Mouse (Mus musculus): Measurements from ENCODE around the gene Adprm. TPM values are rescaled to one million over a fixed set of nuclear protein-coding genes. Genes with fewer than 3 reads are reported as not detected.

The Adprm gene
- polyA plus RNA-seq, 1 experiment from 2014 or later: 34.0 TPM

DNA sequence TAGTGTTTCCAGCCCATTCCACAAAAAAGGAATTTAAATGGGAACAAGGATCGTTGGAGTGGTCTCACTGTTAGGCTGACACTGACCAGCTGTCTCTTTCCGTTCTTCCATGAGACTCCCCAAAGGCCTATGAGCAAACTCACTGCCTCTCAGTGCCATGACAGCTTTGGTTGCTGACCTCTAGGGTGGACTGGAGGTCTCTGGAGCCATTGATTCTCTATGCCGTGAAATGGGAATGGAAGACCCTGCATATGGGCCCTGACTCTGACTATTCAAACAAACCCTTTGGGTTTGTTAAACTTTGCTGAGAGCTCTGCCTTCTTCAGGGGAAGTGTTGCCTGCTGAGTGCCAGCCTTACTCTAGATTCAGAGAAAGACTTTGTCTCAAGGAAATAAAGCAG is 15.3 kb upstream of the Adprm start:
- DNase-seq (ENCODE audit: low spot score): no peak
- Histone ChIP-seq H3K9me3 (replicated peaks) (no peaks in the 10 kb centered on the region), H3K27me3 (ENCODE audit: low read depth, poor library complexity, severe bottlenecking) (no peaks in the 10 kb centered on the region), H3K4me3 (no peak overlapping the region), H3K36me3 (peaks cover 51% of the 10 kb centered on the region), H3K4me1 (no peaks in the 10 kb centered on the region), H3K27ac (no peak overlapping the region)
- 93% methylated on average over 3 of the region's 3 CpGs for WGBS

DNA sequence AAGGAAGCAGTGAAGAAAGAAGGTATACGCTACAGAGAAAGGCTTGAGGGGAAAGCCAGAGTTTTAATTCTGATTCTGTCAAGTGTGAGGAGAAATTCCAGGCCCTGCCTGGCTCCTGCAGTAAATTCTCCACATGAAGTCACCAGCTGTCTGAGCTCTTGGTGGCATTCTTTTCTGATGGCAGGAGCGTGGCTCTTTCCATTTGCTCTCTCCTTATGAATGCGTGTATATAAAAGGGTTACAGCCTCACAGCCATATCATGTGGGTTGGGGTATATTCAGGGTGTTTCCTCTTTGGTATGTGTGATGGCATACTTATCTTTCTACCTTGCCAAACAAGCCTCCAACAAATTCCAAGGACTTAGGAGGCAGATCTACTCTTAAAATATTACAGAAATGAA is 10.3 kb upstream of the Adprm start:
- H3K36me3 ChIP-seq: peaks cover 97% of the 10 kb centered on the region
- H3K27ac ChIP-seq: no peak overlapping the region
- no peaks in the 10 kb centered on the region for H3K27me3 ChIP-seq (ENCODE audit: low read depth, poor library complexity, severe bottlenecking)
- DNase-seq (ENCODE audit: low spot score): no peak
- no peaks in the 10 kb centered on the region for H3K4me1 ChIP-seq
- no peak overlapping the region for H3K4me3 ChIP-seq
- H3K9me3 ChIP-seq (replicated peaks): no peaks in the 10 kb centered on the region
- WGBS: 93% methylated on average over 3 of the region's 3 CpGs

DNA sequence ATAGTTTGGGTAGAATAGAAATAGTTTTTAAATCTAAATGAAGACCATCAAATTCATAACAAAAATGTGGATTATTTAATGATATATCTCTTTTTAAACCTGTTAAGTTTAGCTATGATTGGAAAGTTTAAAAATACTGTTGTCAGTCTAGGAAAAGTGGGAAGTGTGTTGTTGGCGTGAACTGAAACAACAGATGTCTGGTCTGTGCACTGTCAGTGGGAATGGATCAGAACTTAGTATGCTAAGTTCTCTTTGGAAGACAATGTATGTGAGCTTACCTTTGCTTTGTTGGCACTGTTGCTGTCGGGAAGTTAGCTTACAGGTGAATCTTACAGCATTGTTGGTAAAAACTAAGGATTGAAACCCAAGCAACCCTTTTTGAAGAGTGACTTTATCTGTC is 8.9 kb upstream of the Adprm start:
- Histone ChIP-seq H3K4me1 (no peaks in the 10 kb centered on the region), H3K27ac (no peak overlapping the region), H3K9me3 (replicated peaks) (no peaks in the 10 kb centered on the region), H3K4me3 (no peak overlapping the region), H3K36me3 (peaks cover 98% of the 10 kb centered on the region), H3K27me3 (ENCODE audit: low read depth, poor library complexity, severe bottlenecking) (no peaks in the 10 kb centered on the region)
- WGBS: 97% methylated on average over 2 of the region's 2 CpGs
- no peak for DNase-seq (ENCODE audit: low spot score)

DNA sequence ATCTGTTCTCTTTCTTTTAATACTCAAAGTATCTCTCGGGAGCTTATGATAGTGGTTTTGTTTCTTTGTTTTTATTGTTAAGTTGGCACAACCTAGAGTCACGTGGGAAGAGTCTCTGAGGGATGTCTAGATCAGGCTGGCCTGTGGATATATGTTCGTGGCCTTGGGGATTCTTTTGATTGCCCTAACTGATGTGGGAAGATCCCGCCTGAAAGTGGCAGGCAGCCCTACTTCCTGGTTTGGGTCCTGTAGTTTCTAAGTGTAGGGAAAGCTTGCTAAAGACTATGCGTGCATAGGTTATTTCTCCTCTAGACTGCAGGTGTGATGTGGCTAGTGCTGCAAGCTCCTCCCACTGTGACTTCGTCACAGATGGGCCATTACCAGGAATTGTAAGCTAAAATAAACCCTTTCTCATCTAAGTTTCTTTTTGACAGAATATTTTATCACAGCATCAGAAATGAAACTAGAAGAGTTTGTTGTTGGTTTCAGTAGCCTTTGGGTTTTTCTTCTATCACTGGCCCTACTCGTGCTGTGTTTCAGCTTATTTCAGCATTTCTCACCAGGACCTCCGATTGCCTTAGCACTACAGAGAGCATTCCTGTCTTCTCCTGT is 2.5 kb upstream of the Adprm start:
- Histone ChIP-seq H3K27ac (no peak overlapping the region), H3K4me3 (no peak overlapping the region), H3K36me3 (peaks cover 63% of the 10 kb centered on the region), H3K4me1 (peaks cover 12% of the 10 kb centered on the region), H3K9me3 (replicated peaks) (no peaks in the 10 kb centered on the region), H3K27me3 (ENCODE audit: low read depth, poor library complexity, severe bottlenecking) (no peaks in the 10 kb centered on the region)
- 90% methylated on average over 8 of the region's 8 CpGs for WGBS
- no peak for DNase-seq (ENCODE audit: low spot score)

DNA sequence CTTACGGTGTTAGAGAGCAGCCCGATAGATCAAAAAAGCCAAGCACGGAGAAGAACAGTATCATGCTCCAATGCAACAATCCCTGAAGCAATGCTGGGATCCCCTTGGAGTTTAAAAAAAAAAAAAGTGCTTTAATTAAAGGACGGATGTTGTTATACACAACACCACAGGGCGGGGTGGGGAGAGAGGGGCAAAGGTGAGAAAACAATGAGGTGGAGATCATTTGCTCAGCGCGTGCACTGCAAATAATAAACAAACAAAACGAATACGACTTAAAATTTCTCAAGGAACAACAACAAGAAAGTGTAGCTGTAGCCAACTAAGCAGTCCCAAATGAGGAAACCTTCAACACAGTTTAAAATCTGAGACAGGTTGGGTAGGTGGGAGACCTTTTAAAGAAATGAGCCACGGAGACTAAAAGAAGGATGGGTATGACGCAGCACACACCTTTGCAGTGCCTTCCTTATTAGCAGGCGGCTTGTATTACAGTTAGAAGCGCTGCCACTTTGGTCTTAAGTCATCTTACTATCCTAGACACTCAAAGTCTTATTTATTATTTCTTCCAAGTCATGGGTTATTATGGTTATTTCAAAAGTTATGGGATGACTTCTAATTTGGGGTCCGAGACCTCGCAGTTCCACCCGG is 596 bp downstream of the Adprm start:
- peak overlapping the region; percentile 98 for H3K4me3 ChIP-seq
- peak overlapping the region; percentile 88 for H3K27ac ChIP-seq
- no peaks in the 10 kb centered on the region for H3K9me3 ChIP-seq (replicated peaks)
- 11% methylated on average over 16 of the region's 16 CpGs for WGBS
- H3K36me3 ChIP-seq: peaks cover 45% of the 10 kb centered on the region
- H3K4me1 ChIP-seq: peaks cover 12% of the 10 kb centered on the region
- DNase-seq (ENCODE audit: low spot score): no peak
- H3K27me3 ChIP-seq (ENCODE audit: low read depth, poor library complexity, severe bottlenecking): no peaks in the 10 kb centered on the region

DNA sequence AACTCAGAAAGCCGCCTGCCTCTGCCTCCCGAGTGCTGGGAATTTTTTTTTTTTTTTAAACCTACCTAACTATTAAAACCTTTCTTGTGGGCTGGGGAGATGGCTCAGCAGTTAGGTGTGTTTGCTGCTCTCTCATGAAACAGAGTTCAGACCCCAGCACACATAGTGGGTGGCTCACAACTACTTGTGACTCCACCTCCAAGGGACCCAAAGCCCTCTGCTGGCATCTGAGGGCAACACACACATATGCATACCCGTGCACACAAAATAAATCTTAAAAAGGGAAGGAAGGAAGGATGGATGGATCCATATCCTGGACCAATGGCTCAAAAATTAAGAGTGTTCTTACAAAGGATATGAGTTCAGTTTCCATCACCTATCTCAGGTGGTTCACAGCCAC is 3.1 kb downstream of the Adprm start:
- H3K27me3 ChIP-seq (ENCODE audit: low read depth, poor library complexity, severe bottlenecking): no peaks in the 10 kb centered on the region
- peaks cover 39% of the 10 kb centered on the region for H3K36me3 ChIP-seq
- H3K9me3 ChIP-seq (replicated peaks): no peaks in the 10 kb centered on the region
- H3K4me3 ChIP-seq: no peak overlapping the region
- no peak for DNase-seq (ENCODE audit: low spot score)
- WGBS: 88% methylated on average over 3 of the region's 3 CpGs
- H3K27ac ChIP-seq: no peak overlapping the region
- peaks cover 12% of the 10 kb centered on the region for H3K4me1 ChIP-seq

DNA sequence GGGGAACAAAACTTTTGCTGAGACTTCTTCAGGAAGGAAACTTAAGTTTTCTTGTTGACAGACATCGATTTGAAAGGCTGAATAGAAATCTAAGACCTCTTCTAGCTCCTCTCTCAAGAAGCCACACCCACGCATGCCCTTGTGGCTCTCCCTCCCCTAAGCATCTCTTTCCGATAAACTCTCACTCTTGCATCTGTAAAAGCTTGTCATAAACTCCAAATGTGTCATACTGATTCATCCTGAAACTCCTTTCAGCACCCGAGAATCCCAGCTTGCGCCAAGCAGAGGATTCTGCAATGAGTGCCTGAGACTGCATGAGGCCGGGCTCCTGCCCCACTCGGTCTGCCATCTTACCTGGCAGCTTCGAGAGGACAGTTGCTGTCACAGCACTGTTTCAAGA is 3.9 kb downstream of the Adprm start:
- Histone ChIP-seq H3K27ac (no peak overlapping the region), H3K4me1 (peaks cover 6% of the 10 kb centered on the region), H3K4me3 (no peak overlapping the region), H3K9me3 (replicated peaks) (no peaks in the 10 kb centered on the region), H3K27me3 (ENCODE audit: low read depth, poor library complexity, severe bottlenecking) (no peaks in the 10 kb centered on the region), H3K36me3 (peaks cover 41% of the 10 kb centered on the region)
- 94% methylated on average over 8 of the region's 8 CpGs for WGBS
- DNase-seq (ENCODE audit: low spot score): no peak

DNA sequence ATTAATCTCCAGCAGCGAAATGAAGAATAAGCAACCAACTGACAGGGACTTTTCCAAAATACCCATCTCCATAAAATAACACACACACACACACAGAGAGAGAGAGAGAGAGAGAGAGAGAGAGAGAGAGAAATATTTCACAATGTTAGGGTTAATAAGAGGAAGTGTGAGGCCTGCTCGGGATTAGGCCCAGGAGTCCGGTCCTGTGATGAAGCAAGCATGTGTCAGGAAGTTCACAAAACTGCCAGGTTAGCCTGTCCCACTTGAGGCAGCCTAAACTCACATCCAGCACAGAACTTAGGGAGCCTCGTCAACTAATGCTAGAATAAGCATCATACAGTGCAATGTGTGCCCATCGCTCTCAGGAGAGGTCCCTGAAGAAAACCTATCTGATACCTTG is 5.2 kb downstream of the Adprm start:
- 94% methylated on average over 5 of the region's 5 CpGs for WGBS
- H3K4me3 ChIP-seq: no peak overlapping the region

DNA sequence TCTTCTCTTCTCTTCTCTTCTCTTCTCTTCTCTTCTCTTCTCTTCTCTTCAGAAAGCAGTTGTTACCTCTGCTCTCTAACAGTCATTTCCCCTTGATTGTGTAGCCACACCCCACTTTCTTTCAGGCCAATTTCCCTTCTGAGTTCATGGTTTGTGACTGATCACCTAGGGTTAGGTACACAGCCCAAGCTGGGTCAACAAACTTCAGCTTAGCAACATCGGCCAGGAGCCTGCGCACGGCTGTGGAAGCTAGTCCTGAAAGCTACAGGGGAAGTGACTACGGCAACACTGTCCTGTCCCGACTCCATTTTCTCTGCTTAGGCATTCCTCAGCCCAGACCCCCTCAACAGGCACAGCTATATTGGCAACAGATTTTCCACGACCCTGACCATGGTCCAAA is 7.4 kb downstream of the Adprm start:
- Histone ChIP-seq H3K4me1 (no peaks in the 10 kb centered on the region), H3K27me3 (ENCODE audit: low read depth, poor library complexity, severe bottlenecking) (no peaks in the 10 kb centered on the region), H3K9me3 (replicated peaks) (no peaks in the 10 kb centered on the region), H3K4me3 (no peak overlapping the region), H3K27ac (no peak overlapping the region), H3K36me3 (peaks cover 64% of the 10 kb centered on the region)
- WGBS: 92% methylated on average over 6 of the region's 6 CpGs
- DNase-seq (ENCODE audit: low spot score): no peak

More for the DNA sequence above, 5.2 kb downstream of the Adprm start:
- no peak overlapping the region for H3K27ac ChIP-seq
- no peaks in the 10 kb centered on the region for H3K27me3 ChIP-seq (ENCODE audit: low read depth, poor library complexity, severe bottlenecking)
- no peak for DNase-seq (ENCODE audit: low spot score)
- peaks cover 50% of the 10 kb centered on the region for H3K36me3 ChIP-seq
- peaks cover 3% of the 10 kb centered on the region for H3K4me1 ChIP-seq
- H3K9me3 ChIP-seq (replicated peaks): no peaks in the 10 kb centered on the region

DNA sequence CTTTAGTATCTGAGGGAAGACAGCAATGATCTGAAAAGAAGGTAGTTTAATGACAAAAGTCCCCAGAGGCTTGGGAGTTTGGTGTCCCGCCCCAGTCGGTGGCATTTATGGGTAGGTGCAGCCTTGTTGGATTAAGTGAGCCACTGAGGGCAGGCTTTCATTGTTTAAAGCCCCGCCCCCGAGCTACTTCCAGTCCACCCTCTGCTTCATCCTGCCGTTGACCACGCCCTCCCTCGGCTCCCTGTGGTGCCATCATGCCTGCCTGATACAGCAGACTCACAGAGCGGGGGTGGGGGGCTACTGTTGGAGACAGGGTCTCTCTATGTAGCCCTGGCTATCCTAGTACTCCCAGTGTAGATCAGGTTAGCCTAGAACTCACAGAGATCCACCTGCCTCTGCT is 9.4 kb downstream of the Adprm start:
- H3K27ac ChIP-seq: no peak overlapping the region
- no peaks in the 10 kb centered on the region for H3K27me3 ChIP-seq (ENCODE audit: low read depth, poor library complexity, severe bottlenecking)
- H3K4me1 ChIP-seq: no peaks in the 10 kb centered on the region
- DNase-seq (ENCODE audit: low spot score): no peak
- 51% methylated on average over 8 of the region's 8 CpGs for WGBS
- peaks cover 70% of the 10 kb centered on the region for H3K36me3 ChIP-seq
- no peaks in the 10 kb centered on the region for H3K9me3 ChIP-seq (replicated peaks)
- no peak overlapping the region for H3K4me3 ChIP-seq

DNA sequence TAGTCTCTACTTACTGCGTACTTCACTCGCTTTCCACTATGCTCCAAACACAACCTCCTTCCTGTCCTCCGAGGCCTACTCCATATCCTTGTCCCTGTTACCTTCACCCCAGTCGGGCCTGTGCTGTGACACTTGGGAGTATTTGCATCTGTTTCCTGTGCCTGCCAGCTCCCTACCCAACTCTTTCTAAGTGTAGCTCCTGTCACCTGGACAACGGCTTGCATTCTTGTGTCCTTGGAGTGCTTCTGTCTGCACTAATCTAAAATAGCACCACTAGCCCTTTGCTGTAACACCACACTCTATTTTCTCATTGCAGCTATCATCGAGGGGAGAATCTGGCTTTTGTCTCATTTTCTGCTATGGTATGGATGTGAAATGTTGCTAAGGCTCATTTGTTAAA is 11.9 kb downstream of the Adprm start:
- H3K36me3 ChIP-seq: peaks cover 70% of the 10 kb centered on the region
- no peak overlapping the region for H3K4me3 ChIP-seq
- DNase-seq (ENCODE audit: low spot score): no peak
- H3K9me3 ChIP-seq (replicated peaks): no peaks in the 10 kb centered on the region
- 96% methylated on average over 6 of the region's 6 CpGs for WGBS
- H3K4me1 ChIP-seq: no peaks in the 10 kb centered on the region
- H3K27ac ChIP-seq: no peak overlapping the region
- no peaks in the 10 kb centered on the region for H3K27me3 ChIP-seq (ENCODE audit: low read depth, poor library complexity, severe bottlenecking)

DNA sequence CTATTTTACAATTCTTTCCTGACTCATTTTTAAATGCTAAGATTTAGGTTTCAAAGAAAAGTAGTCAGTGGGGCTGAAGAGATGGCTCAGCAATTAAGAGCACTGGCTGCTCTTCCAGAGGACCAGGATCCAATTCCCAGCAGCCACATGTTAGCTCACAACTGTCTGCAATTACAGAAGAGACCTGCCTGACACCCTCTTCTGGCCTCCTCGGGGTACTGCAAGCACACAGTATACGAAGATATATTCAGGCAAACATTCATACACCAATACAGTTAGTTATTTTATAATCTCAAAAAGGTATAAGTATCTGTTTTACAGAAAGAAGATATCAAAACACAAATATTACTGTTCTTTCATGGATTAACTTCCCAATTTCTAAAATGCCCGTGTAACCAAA is 12.6 kb downstream of the Adprm start:
- no peaks in the 10 kb centered on the region for H3K4me1 ChIP-seq
- 88% methylated on average over 3 of the region's 3 CpGs for WGBS
- no peaks in the 10 kb centered on the region for H3K9me3 ChIP-seq (replicated peaks)
- H3K36me3 ChIP-seq: peaks cover 66% of the 10 kb centered on the region
- no peaks in the 10 kb centered on the region for H3K27me3 ChIP-seq (ENCODE audit: low read depth, poor library complexity, severe bottlenecking)
- H3K27ac ChIP-seq: no peak overlapping the region
- DNase-seq (ENCODE audit: low spot score): no peak
- no peak overlapping the region for H3K4me3 ChIP-seq

DNA sequence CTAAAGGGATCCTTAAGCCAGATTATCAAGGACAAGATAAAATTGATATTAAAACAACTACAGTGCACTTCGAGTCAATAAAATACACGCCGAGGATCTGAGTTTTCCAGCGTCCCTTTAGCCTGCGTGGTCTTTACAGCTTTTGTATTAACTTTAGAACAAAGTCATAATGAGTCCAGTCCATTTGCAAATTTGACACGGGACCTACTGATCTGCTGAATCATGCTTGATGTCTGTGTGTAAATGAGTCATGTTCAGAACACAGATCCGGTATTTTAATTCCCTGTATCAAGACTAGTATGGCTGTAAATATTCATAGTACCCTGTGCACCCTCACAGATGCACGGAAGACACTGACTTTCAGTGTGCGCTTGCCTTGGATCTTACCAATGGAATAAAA is 15.5 kb downstream of the Adprm start:
- H3K36me3 ChIP-seq: peaks cover 49% of the 10 kb centered on the region
- H3K27me3 ChIP-seq (ENCODE audit: low read depth, poor library complexity, severe bottlenecking): no peaks in the 10 kb centered on the region
- no peak for DNase-seq (ENCODE audit: low spot score)
- H3K4me3 ChIP-seq: no peak overlapping the region
- no peak overlapping the region for H3K27ac ChIP-seq
- H3K9me3 ChIP-seq (replicated peaks): no peaks in the 10 kb centered on the region
- WGBS: 94% methylated on average over 9 of the region's 9 CpGs
- no peaks in the 10 kb centered on the region for H3K4me1 ChIP-seq

DNA sequence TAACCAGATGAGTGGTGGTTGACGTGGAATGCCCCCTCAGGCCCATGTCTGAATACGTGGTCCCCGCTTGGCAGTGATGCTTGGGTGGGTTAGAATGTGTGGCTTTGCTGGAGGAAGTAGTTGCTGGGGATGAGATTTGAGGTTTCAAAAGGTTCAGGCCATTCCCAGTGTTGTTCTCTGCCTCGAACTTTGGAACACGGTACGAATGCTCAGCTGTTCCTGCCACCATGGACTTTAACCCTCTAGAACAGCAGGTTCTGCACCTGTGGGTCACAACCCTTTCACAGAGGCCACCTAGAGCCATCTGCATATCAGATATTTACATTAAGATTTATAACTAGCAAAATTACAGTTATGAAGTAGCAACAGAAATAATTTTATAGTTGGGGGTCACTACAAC is 16.2 kb downstream of the Adprm start:
- H3K36me3 ChIP-seq: peaks cover 42% of the 10 kb centered on the region
- DNase-seq (ENCODE audit: low spot score): no peak
- 91% methylated on average over 6 of the region's 6 CpGs for WGBS

More for the DNA sequence above, 16.2 kb downstream of the Adprm start:
- H3K9me3 ChIP-seq (replicated peaks): no peaks in the 10 kb centered on the region
- H3K4me1 ChIP-seq: no peaks in the 10 kb centered on the region
- H3K27me3 ChIP-seq (ENCODE audit: low read depth, poor library complexity, severe bottlenecking): no peaks in the 10 kb centered on the region
- no peak overlapping the region for H3K27ac ChIP-seq
- H3K4me3 ChIP-seq: no peak overlapping the region
